Mouse (Mus musculus): ENCODE data around the gene Ehmt1.

GRCm38 (mm10) chr2:24805621-24806020 is 113.8 kb downstream of the Ehmt1 start:
- no peak for TF ChIP-seq CTCF (IDR thresholded peaks at IDR 0.05; ENCODE audit: borderline replicate concordance, control insufficient read depth, extremely low read depth, insufficient read depth, low read length, poor library complexity)
- TF ChIP-seq POLR2A (IDR thresholded peaks at IDR 0.05; ENCODE audit: control insufficient read depth, extremely low read depth, insufficient read depth, low read length, poor library complexity), result no peak

All from thymus, adult 2 months (tissue).